29 mouse cellular contexts compared by ENCODE assay signal in the genomic region with DNA sequence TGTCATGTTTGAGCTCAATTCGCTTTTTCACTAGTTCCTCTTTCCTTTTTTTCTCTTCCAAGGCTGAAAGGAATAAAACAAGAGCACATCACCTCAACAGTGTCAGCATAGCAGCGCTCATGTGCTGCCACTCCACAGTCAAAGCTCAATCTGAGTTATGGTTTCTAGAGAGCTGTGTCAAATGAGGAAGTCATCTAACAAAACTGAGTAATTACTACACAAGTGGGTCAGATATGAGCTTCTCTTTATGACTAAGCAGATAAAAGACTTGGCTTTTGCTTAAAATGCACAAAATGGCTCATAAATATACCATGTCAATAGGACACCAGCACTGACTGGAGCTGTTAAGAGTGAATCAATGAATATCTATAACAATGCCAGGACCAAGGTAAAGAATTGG. TPM values are rescaled to one million over a fixed set of nuclear protein-coding genes. Genes with fewer than 3 reads are reported as not detected.
DNase-seq lines count a peak whose midpoint lies in the region; ATAC-seq lines count a peak whose summit lies in the region.
"Had no signal": no experiment of that assay in that cellular context is flagged by ENCODE, and none has a peak within 500 bp of the region (broad histone marks: within the 10 kb centered on the region; RNA-seq: fewer than 3 reads in every experiment).

No protein-coding gene starts in this region.

- WGBS in liver, embryonic 12.5 days (ENCODE audit: insufficient replicate concordance): 74% methylated on average over 2 of the region's 2 CpGs
- 59% methylated on average over 2 of the region's 2 CpGs for WGBS in liver, embryonic 15.5 days (ENCODE audit: insufficient replicate concordance)
- 92% methylated on average over 2 of the region's 2 CpGs for WGBS in heart, embryonic 10.5 days
- whole genome bisulfite sequencing in midbrain, embryonic 10.5 days: 91% methylated on average over 2 of the region's 2 CpGs

- no peak overlapping the region for H3K4me2 ChIP-seq in liver, embryonic 12.5 days
- H3K4me2 ChIP-seq in liver, embryonic 15.5 days: no peak overlapping the region
- H3K4me2 ChIP-seq: heart, embryonic 13.5 days; hindbrain, embryonic 14.5 days; midbrain, embryonic 12.5 days; neural tube, embryonic 12.5 days; stomach, embryonic 15.5 days had no signal

- H3K9ac ChIP-seq in liver, embryonic 12.5 days: no peak overlapping the region
- 0 out of 2 replicates have a peak overlapping the region, but pooled peaks have one; percentile 20 for H3K9ac ChIP-seq in liver, embryonic 15.5 days
- H3K9ac ChIP-seq: hindbrain, embryonic 14.5 days; midbrain, embryonic 12.5 days; neural tube, embryonic 12.5 days; stomach, embryonic 15.5 days had no signal

- H3K27ac ChIP-seq in liver, embryonic 12.5 days: peak overlapping the region; percentile 27
- peak overlapping the region; percentile 45 for H3K27ac ChIP-seq in liver, embryonic 15.5 days (replicated peaks)
- no peak overlapping the region for H3K27ac ChIP-seq in heart, embryonic 10.5 days
- H3K27ac ChIP-seq in midbrain, embryonic 10.5 days (replicated peaks): no peak overlapping the region
- H3K27ac ChIP-seq: hindbrain, embryonic 14.5 days; left cerebral cortex, adult 2 months; midbrain, embryonic 12.5 days; neural tube, embryonic 12.5 days; stomach, embryonic 15.5 days had no signal

- no peaks in the 10 kb centered on the region for H3K27me3 ChIP-seq in liver, embryonic 12.5 days (replicated peaks)
- no peaks in the 10 kb centered on the region for H3K27me3 ChIP-seq in liver, embryonic 15.5 days
- no peaks in the 10 kb centered on the region for H3K27me3 ChIP-seq in splenic B cell, adult 2 months (ENCODE audit: control insufficient read depth, insufficient read depth, low read length, poor library complexity, severe bottlenecking)
- no peaks in the 10 kb centered on the region for H3K27me3 ChIP-seq in heart, embryonic 10.5 days (ENCODE audit: insufficient read depth, poor library complexity, severe bottlenecking)
- H3K27me3 ChIP-seq in midbrain, embryonic 10.5 days (ENCODE audit: low read depth, poor library complexity, severe bottlenecking): no peaks in the 10 kb centered on the region
- H3K27me3 ChIP-seq: heart, embryonic 13.5 days; midbrain, embryonic 12.5 days; neural tube, embryonic 12.5 days; Patski; stomach, embryonic 15.5 days had no signal

- no peak overlapping the region for H3K4me3 ChIP-seq in liver, embryonic 12.5 days
- H3K4me3 ChIP-seq in liver, embryonic 15.5 days (replicated peaks): no peak overlapping the region
- H3K4me3 ChIP-seq in heart, embryonic 10.5 days: no peak overlapping the region
- no peak overlapping the region for H3K4me3 ChIP-seq in midbrain, embryonic 10.5 days
- H3K4me3 ChIP-seq: heart, embryonic 13.5 days; left cerebral cortex, adult 2 months; midbrain, embryonic 12.5 days; neural tube, embryonic 12.5 days; stomach, embryonic 15.5 days had no signal

- H3K36me3 ChIP-seq in liver, embryonic 12.5 days: peaks cover 58% of the 10 kb centered on the region
- H3K36me3 ChIP-seq in liver, embryonic 15.5 days (replicated peaks): peaks cover 57% of the 10 kb centered on the region
- H3K36me3 ChIP-seq in splenic B cell, adult 2 months (ENCODE audit: control insufficient read depth, insufficient read depth, low read length, poor library complexity, severe bottlenecking): peaks cover 7% of the 10 kb centered on the region
- H3K36me3 ChIP-seq in heart, embryonic 10.5 days: peaks cover 46% of the 10 kb centered on the region
- H3K36me3 ChIP-seq in midbrain, embryonic 10.5 days: peaks cover 56% of the 10 kb centered on the region

- peaks cover 98% of the 10 kb centered on the region for H3K4me1 ChIP-seq in liver, embryonic 12.5 days
- peaks cover 97% of the 10 kb centered on the region for H3K4me1 ChIP-seq in liver, embryonic 15.5 days (replicated peaks)
- H3K4me1 ChIP-seq in heart, embryonic 10.5 days: peaks cover 21% of the 10 kb centered on the region
- H3K4me1 ChIP-seq in midbrain, embryonic 10.5 days: peaks cover 25% of the 10 kb centered on the region

- ATAC-seq in liver, embryonic 12.5 days: no peak
- ATAC-seq in liver, embryonic 15.5 days (ENCODE audit: insufficient read depth): no peak
- ATAC-seq: activated CD4-positive, CD25-positive, alpha-beta regulatory T cell, adult 4 months; Patski had no signal

- no peak for DNase-seq in liver
- peak; percentile 41 for DNase-seq in induced T-regulatory cell, adult 2 months (ENCODE audit: low read depth)
- DNase-seq in splenic B cell, adult 2 months (ENCODE audit: low read depth, low spot score): peak; percentile 25
- DNase-seq in lung, adult 18-20 months: no peak
- no peak for DNase-seq in heart, embryonic 10.5 days (ENCODE audit: low spot score)
- no peak for DNase-seq in midbrain, embryonic 10.5 days (ENCODE audit: low spot score)
- DNase-seq: adrenal gland, postnatal 14 days; B cell, adult 2 months; cerebellum, adult 11 months; cerebellum, postnatal 14 days; gastrocnemius, adult 2 months; kidney, adult 8-10 months; kidney, postnatal 25 days; left cerebral cortex, postnatal 4 days; lung, postnatal 14 days; thymus, adult 18-20 months had no signal

- H3K9me3 ChIP-seq in liver, embryonic 12.5 days (replicated peaks): no peaks in the 10 kb centered on the region
- no peaks in the 10 kb centered on the region for H3K9me3 ChIP-seq in liver, embryonic 15.5 days (replicated peaks)
- no peaks in the 10 kb centered on the region for H3K9me3 ChIP-seq in heart, embryonic 10.5 days
- H3K9me3 ChIP-seq in midbrain, embryonic 10.5 days (replicated peaks): no peaks in the 10 kb centered on the region
- H3K9me3 ChIP-seq: heart, embryonic 13.5 days; midbrain, embryonic 12.5 days; neural tube, embryonic 12.5 days; stomach, embryonic 15.5 days had no signal

RNA-seq across cellular contexts. Expression of a gene that starts 9.3 kb away (rescaled TPM):
- 16.8 and 17.7 TPM in 2 replicates for polyA plus RNA-seq in liver, embryonic 12.5 days (2016; fragmentation: Nextera tagmentation; extraction: Ambion mirVana)
- polyA plus RNA-seq in liver, embryonic 15.5 days (2015; fragmentation: Nextera tagmentation; extraction: Ambion mirVana): 10.7 and 11.3 TPM in 2 replicates
- polyA plus RNA-seq in heart, embryonic 10.5 days (2016; fragmentation: Nextera tagmentation; extraction: Ambion mirVana): 14.4 and 15.6 TPM in 2 replicates
- polyA plus RNA-seq in midbrain, embryonic 10.5 days (2016; fragmentation: Nextera tagmentation; extraction: Ambion mirVana): 11.1 and 12.8 TPM in 2 replicates

RNA-seq across cellular contexts. Expression of a gene that starts 15.6 kb away (rescaled TPM):
- polyA plus RNA-seq in liver, embryonic 12.5 days (2016; fragmentation: Nextera tagmentation; extraction: Ambion mirVana): not detected in 2 replicates
- not detected in 2 replicates for polyA plus RNA-seq in liver, embryonic 15.5 days (2015; fragmentation: Nextera tagmentation; extraction: Ambion mirVana)
- polyA plus RNA-seq in heart, embryonic 10.5 days (2016; fragmentation: Nextera tagmentation; extraction: Ambion mirVana): not detected in 2 replicates
- polyA plus RNA-seq in midbrain, embryonic 10.5 days (2016; fragmentation: Nextera tagmentation; extraction: Ambion mirVana): not detected in 2 replicates
- polyA plus RNA-seq: activated CD4-positive, CD25-positive, alpha-beta regulatory T cell, adult 4 months; forebrain, embryonic 11.5 days; heart, embryonic 13.5 days; hindbrain, embryonic 14.5 days; liver, adult 2 months; midbrain, embryonic 12.5 days; neural tube, embryonic 12.5 days; Patski; spleen, adult 2 months; stomach, embryonic 15.5 days had no signal

RNA-seq across cellular contexts. Expression of a gene that starts 40.6 kb away (rescaled TPM):
- 6.9 and 7.1 TPM in 2 replicates for polyA plus RNA-seq in liver, embryonic 12.5 days (2016; fragmentation: Nextera tagmentation; extraction: Ambion mirVana)
- polyA plus RNA-seq in liver, embryonic 15.5 days (2015; fragmentation: Nextera tagmentation; extraction: Ambion mirVana): 5.2 and 5.8 TPM in 2 replicates
- polyA plus RNA-seq in heart, embryonic 10.5 days (2016; fragmentation: Nextera tagmentation; extraction: Ambion mirVana): 8.3 and 9.0 TPM in 2 replicates
- polyA plus RNA-seq in midbrain, embryonic 10.5 days (2016; fragmentation: Nextera tagmentation; extraction: Ambion mirVana): 13.5 and 14.3 TPM in 2 replicates

RNA-seq across cellular contexts. Expression of a gene that starts 51.5 kb away (rescaled TPM):
- 20.2 and 20.3 TPM in 2 replicates for polyA plus RNA-seq in liver, embryonic 12.5 days (2016; fragmentation: Nextera tagmentation; extraction: Ambion mirVana)
- polyA plus RNA-seq in liver, embryonic 15.5 days (2015; fragmentation: Nextera tagmentation; extraction: Ambion mirVana): 24.7 and 28.3 TPM in 2 replicates
- 14.8 and 19.9 TPM in 2 replicates for polyA plus RNA-seq in heart, embryonic 10.5 days (2016; fragmentation: Nextera tagmentation; extraction: Ambion mirVana)
- 12.5 and 12.8 TPM in 2 replicates for polyA plus RNA-seq in midbrain, embryonic 10.5 days (2016; fragmentation: Nextera tagmentation; extraction: Ambion mirVana)

Comparison
In these comparisons a context has a peak if more than half of its experiments do, and no peak if none do; other contexts are left out.
1. H3K27ac ChIP-seq: peak in liver, embryonic 12.5 days (single experiment) and liver, embryonic 15.5 days (single experiment); none in heart, embryonic 10.5 days (single experiment) and midbrain, embryonic 10.5 days (single experiment).
2. DNase-seq: peak in induced T-regulatory cell, adult 2 months (single experiment) and splenic B cell, adult 2 months (single experiment); none in liver (single experiment), lung, adult 18-20 months (0 of 2), heart, embryonic 10.5 days (single experiment) and midbrain, embryonic 10.5 days (single experiment).